21 mouse cellular contexts compared by ENCODE assay signal in the genomic region with DNA sequence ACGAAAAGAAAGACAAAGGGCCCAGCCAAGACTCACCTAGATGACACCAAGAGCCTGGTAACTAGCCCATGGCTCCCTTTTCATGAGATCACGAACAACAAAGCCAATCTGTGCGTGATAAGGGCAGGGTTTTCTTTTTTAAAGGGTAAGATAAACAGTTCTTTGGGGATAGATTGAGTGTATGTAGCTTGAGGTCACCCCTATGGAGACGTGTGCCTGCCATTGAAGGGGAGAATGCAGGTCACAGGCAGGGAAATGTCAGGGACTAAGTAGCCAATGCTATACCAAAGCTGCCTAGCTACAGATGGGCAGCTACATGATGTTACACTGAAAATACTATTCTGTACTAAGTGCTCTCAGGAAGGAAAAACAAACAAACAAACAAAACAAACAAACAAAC.
DNase-seq lines count a peak whose midpoint lies in the region; ATAC-seq and TF ChIP-seq lines count a peak whose summit lies in the region.
"Had no signal": no experiment of that assay in that cellular context is flagged by ENCODE, and none has a peak within 500 bp of the region (broad histone marks: within the 10 kb centered on the region; RNA-seq: fewer than 3 reads in every experiment).

No protein-coding gene starts in this region.

- no peaks in the 10 kb centered on the region for H3K9me3 ChIP-seq in forebrain, embryonic 10.5 days
- no peaks in the 10 kb centered on the region for H3K9me3 ChIP-seq in forebrain, embryonic 12.5 days
- no peaks in the 10 kb centered on the region for H3K9me3 ChIP-seq in intestine, embryonic 15.5 days
- no peaks in the 10 kb centered on the region for H3K9me3 ChIP-seq in intestine, postnatal 0 days (ENCODE audit: control insufficient read depth)
- H3K9me3 ChIP-seq in liver, embryonic 15.5 days (replicated peaks), result no peaks in the 10 kb centered on the region
- H3K9me3 ChIP-seq: heart, embryonic 15.5 days; hindbrain, embryonic 12.5 days; limb, embryonic 12.5 days; neural tube, embryonic 13.5 days had no signal

- H3K27ac ChIP-seq in forebrain, embryonic 10.5 days, result 0 out of 2 replicates have a peak overlapping the region, but pooled peaks have one; percentile 56
- no peak overlapping the region for H3K27ac ChIP-seq in forebrain, embryonic 12.5 days
- H3K27ac ChIP-seq in intestine, embryonic 15.5 days, result no peak overlapping the region
- no peak overlapping the region for H3K27ac ChIP-seq in intestine, postnatal 0 days (ENCODE audit: low read depth, low read length)
- H3K27ac ChIP-seq in bone marrow, adult 2 months (ENCODE audit: control insufficient read depth, insufficient read depth, low read depth, low read length, poor library complexity), result peak overlapping the region; percentile 81
- H3K27ac ChIP-seq in liver, embryonic 15.5 days (replicated peaks), result peak overlapping the region; percentile 99
- H3K27ac ChIP-seq: hindbrain, embryonic 12.5 days; kidney, postnatal 0 days; layer of hippocampus, adult 2 months; limb, embryonic 12.5 days; neural tube, embryonic 13.5 days had no signal

- no peak for TF ChIP-seq CTCF in intestine, postnatal 0 days (IDR thresholded peaks at IDR 0.05; ENCODE audit: low read depth)
- no peak for TF ChIP-seq CTCF in bone marrow, adult 2 months (IDR thresholded peaks at IDR 0.05; ENCODE audit: control insufficient read depth, insufficient read depth, low read length)

- H3K4me1 ChIP-seq in forebrain, embryonic 10.5 days, result peaks cover 4% of the 10 kb centered on the region
- H3K4me1 ChIP-seq in forebrain, embryonic 12.5 days, result peaks cover 4% of the 10 kb centered on the region; the same call in 1 of the 2 replicates
- H3K4me1 ChIP-seq in intestine, embryonic 15.5 days (replicated peaks), result no peaks in the 10 kb centered on the region
- H3K4me1 ChIP-seq in intestine, postnatal 0 days (replicated peaks; ENCODE audit: control insufficient read depth, insufficient read depth, low read length), result no peaks in the 10 kb centered on the region
- H3K4me1 ChIP-seq in bone marrow, adult 2 months (ENCODE audit: control insufficient read depth, insufficient read depth, low read length), result peaks cover 2% of the 10 kb centered on the region; the same call in 1 of the 2 replicates
- H3K4me1 ChIP-seq in liver, embryonic 15.5 days (replicated peaks), result peaks cover 60% of the 10 kb centered on the region

- no peak for DNase-seq in forebrain, embryonic 10.5 days (ENCODE audit: extremely low spot score, low spot score)
- no peak for DNase-seq in kidney, adult 9 months
- no peak for DNase-seq in embryo, embryonic 11 days
- DNase-seq: adrenal gland, adult 2 months; cerebellum, adult 11 months; cerebellum, postnatal 25 days; gastrocnemius, postnatal 10 days; right cerebral cortex, postnatal 25 days; thymus, postnatal 36 days had no signal

- TF ChIP-seq POLR2A in bone marrow, adult 2 months (IDR thresholded peaks at IDR 0.05; ENCODE audit: borderline replicate concordance, control insufficient read depth, low read depth, low read length), result no peak

- H3K4me2 ChIP-seq in forebrain, embryonic 12.5 days, result no peak overlapping the region
- H3K4me2 ChIP-seq in intestine, embryonic 15.5 days (replicated peaks), result no peak overlapping the region
- no peak overlapping the region for H3K4me2 ChIP-seq in intestine, postnatal 0 days (replicated peaks; ENCODE audit: low read depth)
- peak overlapping the region; percentile 68 for H3K4me2 ChIP-seq in liver, embryonic 15.5 days
- H3K4me2 ChIP-seq: heart, embryonic 15.5 days; hindbrain, embryonic 12.5 days; limb, embryonic 12.5 days; neural tube, embryonic 13.5 days had no signal

- 86% methylated on average over 4 of the region's 4 CpGs for WGBS in forebrain, embryonic 10.5 days
- 79% methylated on average over 4 of the region's 4 CpGs for WGBS in forebrain, embryonic 12.5 days
- WGBS in intestine, embryonic 15.5 days, result 69% methylated on average over 4 of the region's 4 CpGs
- 51% methylated on average over 4 of the region's 4 CpGs for WGBS in intestine, postnatal 0 days
- WGBS in bone marrow, adult 2 months, result 61% methylated on average over 4 of the region's 4 CpGs
- WGBS in liver, embryonic 15.5 days (ENCODE audit: insufficient replicate concordance), result 20% methylated on average over 4 of the region's 4 CpGs

- peaks cover 4% of the 10 kb centered on the region; the same call in 1 of the 2 replicates for H3K36me3 ChIP-seq in forebrain, embryonic 10.5 days (replicated peaks)
- H3K36me3 ChIP-seq in forebrain, embryonic 12.5 days (replicated peaks), result no peaks in the 10 kb centered on the region
- no peaks in the 10 kb centered on the region for H3K36me3 ChIP-seq in intestine, embryonic 15.5 days
- H3K36me3 ChIP-seq in intestine, postnatal 0 days (ENCODE audit: control insufficient read depth, insufficient read depth), result peaks cover 4% of the 10 kb centered on the region; the same call in 1 of the 2 replicates
- H3K36me3 ChIP-seq in liver, embryonic 15.5 days (replicated peaks), result no peaks in the 10 kb centered on the region
- H3K36me3 ChIP-seq: heart, embryonic 15.5 days had no signal

- no peaks in the 10 kb centered on the region for H3K27me3 ChIP-seq in forebrain, embryonic 10.5 days (ENCODE audit: poor library complexity, severe bottlenecking)
- H3K27me3 ChIP-seq in forebrain, embryonic 12.5 days, result no peaks in the 10 kb centered on the region
- no peaks in the 10 kb centered on the region for H3K27me3 ChIP-seq in intestine, embryonic 15.5 days (replicated peaks)
- H3K27me3 ChIP-seq in intestine, postnatal 0 days (replicated peaks; ENCODE audit: control insufficient read depth, insufficient read depth, low read length), result no peaks in the 10 kb centered on the region
- no peaks in the 10 kb centered on the region for H3K27me3 ChIP-seq in liver, embryonic 15.5 days
- H3K27me3 ChIP-seq: heart, embryonic 15.5 days; hindbrain, embryonic 12.5 days; limb, embryonic 12.5 days; neural tube, embryonic 13.5 days had no signal

- no peak overlapping the region for H3K4me3 ChIP-seq in forebrain, embryonic 10.5 days
- H3K4me3 ChIP-seq in forebrain, embryonic 12.5 days (replicated peaks), result no peak overlapping the region
- no peak overlapping the region for H3K4me3 ChIP-seq in intestine, embryonic 15.5 days (replicated peaks)
- no peak overlapping the region for H3K4me3 ChIP-seq in intestine, postnatal 0 days (ENCODE audit: low read depth, low read length)
- H3K4me3 ChIP-seq in bone marrow, adult 2 months (replicated peaks; ENCODE audit: control insufficient read depth, low read depth, low read length), result peak overlapping the region; percentile 20
- peak overlapping the region; percentile 39 for H3K4me3 ChIP-seq in liver, embryonic 15.5 days (replicated peaks)
- H3K4me3 ChIP-seq: heart, embryonic 15.5 days; hindbrain, embryonic 12.5 days; layer of hippocampus, adult 2 months; limb, embryonic 12.5 days; megakaryocyte, embryonic 14.5 days; neural tube, embryonic 13.5 days had no signal

- no peak overlapping the region for H3K9ac ChIP-seq in forebrain, embryonic 12.5 days
- no peak overlapping the region for H3K9ac ChIP-seq in intestine, embryonic 15.5 days
- no peak overlapping the region for H3K9ac ChIP-seq in intestine, postnatal 0 days (ENCODE audit: low read depth, low read length)
- peak overlapping the region; percentile 62 for H3K9ac ChIP-seq in liver, embryonic 15.5 days
- H3K9ac ChIP-seq: heart, embryonic 15.5 days; hindbrain, embryonic 12.5 days; limb, embryonic 12.5 days; neural tube, embryonic 13.5 days had no signal

- ATAC-seq in forebrain, embryonic 12.5 days (ENCODE audit: low FRiP score), result no peak
- ATAC-seq in intestine, embryonic 15.5 days, result peak; percentile 41; the same call in 1 of the 2 replicates
- no peak for ATAC-seq in intestine, postnatal 0 days
- peak; percentile 64 for ATAC-seq in liver, embryonic 15.5 days (ENCODE audit: insufficient read depth)

Comparison
In these comparisons a context has a peak if more than half of its experiments do, and no peak if none do; other contexts are left out.
1. H3K27ac ChIP-seq: peak in forebrain, embryonic 10.5 days (single experiment), bone marrow, adult 2 months (single experiment) and liver, embryonic 15.5 days (single experiment); none in forebrain, embryonic 12.5 days (single experiment), intestine, embryonic 15.5 days (single experiment) and intestine, postnatal 0 days (single experiment).
2. ATAC-seq: peak in intestine, embryonic 15.5 days (single experiment) and liver, embryonic 15.5 days (single experiment); none in forebrain, embryonic 12.5 days (single experiment) and intestine, postnatal 0 days (single experiment).
3. H3K4me3 ChIP-seq: peak in bone marrow, adult 2 months (single experiment) and liver, embryonic 15.5 days (single experiment); none in forebrain, embryonic 10.5 days (single experiment), forebrain, embryonic 12.5 days (single experiment), intestine, embryonic 15.5 days (single experiment) and intestine, postnatal 0 days (single experiment).